Mouse (Mus musculus) embryonic fibroblast, embryonic 13.5 days (primary cell): ENCODE measurements around the gene Ptch1. TPM values are rescaled to one million over a fixed set of nuclear protein-coding genes. Genes with fewer than 3 reads are reported as not detected.

ENCODE experiments used
- H3K27ac ChIP-seq: 2 replicates; pipeline ENCODE4 v1.5.1; 2012; ENCODE audit warnings: low read length, control low read depth, inconsistent platforms; ENCODE audit not compliant: insufficient read depth
- H3K4me1 ChIP-seq: 2 replicates; pipeline ENCODE4 v1.6.1; 2011; ENCODE audit warnings: low read length; ENCODE audit not compliant: control insufficient read depth, insufficient read depth
- H3K4me3 ChIP-seq: 2 replicates; pipeline ENCODE4 v1.5.1; 2011; ENCODE audit warnings: mild to moderate bottlenecking, control low read depth, low read length; ENCODE audit not compliant: insufficient read depth
- CTCF ChIP-seq: IDR thresholded peaks from 2 replicates; pipeline ENCODE4 v1.5.1; 2011; ENCODE audit warnings: mild to moderate bottlenecking, control low read depth, low read length, moderate library complexity, borderline replicate concordance; ENCODE audit not compliant: insufficient read depth
- POLR2A ChIP-seq: IDR thresholded peaks from 2 replicates; pipeline ENCODE4 v1.6.1; 2011; ENCODE audit warnings: low read depth, mild to moderate bottlenecking, control low read depth, low read length, moderate library complexity
- polyA plus RNA-seq: library from polyadenylated mRNA; stranded (reverse); fragments of >200 nt; gene quantifications from 2 replicates; pipeline ENCODE4 v1.2.4, GENCODE M21; 2011; ENCODE audit warnings: low read depth; ENCODE audit not compliant: missing spikeins, insufficient read length

Ptch1 gene
- polyA plus RNA-seq, 1 experiment: 10.8 TPM

DNA sequence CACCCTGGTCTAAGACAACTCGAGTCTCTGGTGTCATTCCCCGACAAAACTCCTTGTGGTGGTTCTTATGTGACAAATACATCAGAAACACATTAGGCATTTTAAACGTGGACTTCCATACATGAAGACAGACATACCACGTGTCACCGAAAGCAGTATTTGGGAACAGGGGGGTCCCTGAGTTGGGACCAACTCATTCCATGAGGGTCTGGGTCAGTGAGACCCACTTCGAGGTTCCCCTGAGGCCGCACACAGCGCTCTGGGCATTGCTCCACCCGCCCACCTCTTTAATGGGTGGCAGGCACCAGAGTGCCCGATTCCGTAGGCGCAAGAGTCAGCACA is 1.3 kb downstream of the Ptch1 start:
- Histone ChIP-seq H3K4me3 (peak overlapping the region; percentile 39), H3K4me1 (no peaks in the 10 kb centered on the region), H3K27ac (no peak overlapping the region)
- TF ChIP-seq CTCF: no peak
- TF ChIP-seq POLR2A: no peak

DNA sequence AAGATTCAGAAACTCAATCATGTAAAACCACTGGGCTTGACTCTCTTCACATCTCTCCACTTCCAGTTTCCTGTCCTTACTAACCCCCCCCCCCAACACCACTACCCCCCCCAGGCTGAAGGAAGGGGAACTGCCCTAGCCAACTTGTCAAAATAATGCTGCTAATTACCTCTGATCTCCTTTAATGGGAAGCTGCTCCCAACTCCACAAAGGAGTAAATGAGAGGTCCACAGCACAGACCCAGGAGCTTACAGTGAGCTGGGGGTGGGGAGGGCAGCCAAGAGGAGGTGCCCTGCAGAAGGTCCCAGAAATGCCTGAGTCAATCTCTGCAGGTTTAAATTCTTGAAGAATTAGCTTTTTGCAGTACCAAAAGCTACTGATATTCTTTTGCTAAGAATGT is 2.9 kb downstream of the Ptch1 start:
- TF ChIP-seq CTCF (no peak), POLR2A (no peak)
- H3K27ac ChIP-seq: no peak overlapping the region
- no peak overlapping the region for H3K4me3 ChIP-seq
- H3K4me1 ChIP-seq: no peaks in the 10 kb centered on the region

DNA sequence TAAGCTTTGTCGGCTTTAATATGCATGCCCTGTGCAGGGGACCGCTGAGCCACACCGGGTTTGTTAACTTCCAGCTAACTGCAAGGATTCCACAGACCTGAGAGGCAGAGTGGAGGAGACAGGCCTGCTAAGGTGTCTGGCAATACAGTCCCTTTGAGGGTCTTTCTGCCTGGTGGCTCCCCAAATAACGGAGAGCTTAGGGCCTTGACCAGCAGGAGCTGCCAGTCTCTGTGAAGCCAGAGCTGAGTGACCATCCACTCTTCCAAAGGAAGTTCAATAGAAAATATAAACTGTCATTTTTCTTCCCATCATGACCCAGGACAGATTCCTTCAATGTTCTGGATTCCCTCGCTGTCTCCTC is 4.0 kb downstream of the Ptch1 start:
- Histone ChIP-seq H3K4me3 (no peak overlapping the region), H3K4me1 (no peaks in the 10 kb centered on the region), H3K27ac (no peak overlapping the region)
- TF ChIP-seq CTCF: no peak
- no peak for TF ChIP-seq POLR2A

DNA sequence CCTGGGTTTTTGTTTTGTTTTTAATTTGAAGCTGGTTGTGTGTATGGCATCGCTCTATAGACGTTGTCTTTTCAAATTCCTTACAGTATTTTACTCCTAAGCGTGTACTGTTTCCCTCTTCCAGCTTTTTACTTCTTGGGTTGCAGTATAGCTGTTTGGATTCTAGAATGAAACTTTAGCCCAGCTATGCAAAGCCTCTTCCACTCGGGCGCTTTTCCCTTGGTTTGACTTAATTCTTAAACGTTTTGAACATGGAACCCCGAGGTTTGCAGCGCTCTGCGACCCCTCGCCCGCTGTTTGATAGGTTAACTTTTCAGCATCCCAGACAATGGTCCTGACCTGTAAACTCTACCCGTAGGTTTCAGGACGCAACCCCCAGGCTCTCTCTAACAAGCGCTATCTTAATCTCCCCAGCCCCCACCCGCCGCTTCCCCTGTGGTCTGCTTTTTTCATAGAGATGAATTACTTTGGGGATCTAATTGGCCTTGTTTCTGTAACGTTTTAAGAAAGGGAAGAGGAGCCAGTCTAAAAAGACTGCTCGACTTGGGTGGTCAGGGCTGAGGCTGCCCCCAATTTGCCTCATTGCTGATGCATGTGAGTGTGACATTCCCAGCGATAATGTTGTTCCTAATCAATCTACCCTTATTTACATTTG is 4.5 kb downstream of the Ptch1 start:
- Histone ChIP-seq H3K4me1 (no peaks in the 10 kb centered on the region), H3K4me3 (no peak overlapping the region), H3K27ac (no peak overlapping the region)
- TF ChIP-seq POLR2A (no peak), CTCF (no peak)

DNA sequence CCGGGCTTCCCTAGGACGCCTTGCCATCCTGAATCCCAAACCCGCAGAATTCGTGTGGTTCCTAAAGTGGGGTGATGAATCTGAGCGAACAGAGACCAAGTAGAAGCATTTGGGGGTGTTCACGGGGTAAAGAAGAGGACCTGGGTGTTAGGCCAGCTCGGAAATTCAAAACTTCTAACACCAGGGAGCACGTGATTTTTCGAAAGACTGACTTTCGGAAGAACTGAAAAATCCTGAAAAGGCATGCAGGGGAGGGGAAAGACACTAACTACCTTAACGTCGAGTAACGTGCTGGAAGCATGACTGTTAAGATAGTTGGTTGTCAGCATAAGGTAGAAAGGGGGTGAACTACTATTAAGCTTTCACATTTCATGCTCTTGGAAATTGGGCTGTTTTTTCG is 5.1 kb downstream of the Ptch1 start:
- no peaks in the 10 kb centered on the region for H3K4me1 ChIP-seq
- no peak overlapping the region for H3K27ac ChIP-seq
- H3K4me3 ChIP-seq: peak overlapping the region; percentile 46
- TF ChIP-seq POLR2A: no peak
- no peak for TF ChIP-seq CTCF

DNA sequence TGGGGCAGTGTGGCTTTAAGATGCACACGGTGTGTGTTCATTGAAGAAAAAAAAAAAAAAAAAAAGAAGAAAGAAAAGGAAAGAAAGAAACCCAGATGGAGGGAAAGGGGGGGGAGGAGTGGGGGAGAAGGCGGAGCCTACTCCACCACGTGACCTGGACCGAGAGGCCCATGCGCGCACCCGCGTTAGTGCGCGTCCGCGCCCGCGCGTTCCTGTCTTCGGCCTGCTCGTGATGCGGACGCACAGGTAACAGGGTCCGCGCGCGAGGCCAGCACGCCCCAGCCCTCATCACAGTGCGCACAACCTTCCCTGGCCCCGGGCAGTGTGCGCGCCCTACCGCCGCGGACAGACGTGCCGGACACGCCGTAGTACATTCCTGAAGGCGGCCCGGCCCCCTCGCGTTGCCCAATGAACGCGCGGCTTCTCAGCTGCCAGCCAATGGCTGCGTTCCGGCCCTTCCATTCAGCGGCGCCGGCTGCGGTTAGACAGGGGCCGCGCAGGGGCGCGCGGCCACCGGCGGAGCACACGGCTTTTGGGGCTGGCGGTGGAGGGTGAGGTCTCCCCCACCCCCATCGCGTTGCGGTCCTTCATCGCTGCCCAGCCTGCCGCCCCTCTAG is 5.6 kb downstream of the Ptch1 start:
- peak overlapping the region; percentile 63 for H3K27ac ChIP-seq
- no peak for TF ChIP-seq CTCF
- peak; percentile 46 for TF ChIP-seq POLR2A
- H3K4me3 ChIP-seq: peak overlapping the region; percentile 46
- no peaks in the 10 kb centered on the region for H3K4me1 ChIP-seq

DNA sequence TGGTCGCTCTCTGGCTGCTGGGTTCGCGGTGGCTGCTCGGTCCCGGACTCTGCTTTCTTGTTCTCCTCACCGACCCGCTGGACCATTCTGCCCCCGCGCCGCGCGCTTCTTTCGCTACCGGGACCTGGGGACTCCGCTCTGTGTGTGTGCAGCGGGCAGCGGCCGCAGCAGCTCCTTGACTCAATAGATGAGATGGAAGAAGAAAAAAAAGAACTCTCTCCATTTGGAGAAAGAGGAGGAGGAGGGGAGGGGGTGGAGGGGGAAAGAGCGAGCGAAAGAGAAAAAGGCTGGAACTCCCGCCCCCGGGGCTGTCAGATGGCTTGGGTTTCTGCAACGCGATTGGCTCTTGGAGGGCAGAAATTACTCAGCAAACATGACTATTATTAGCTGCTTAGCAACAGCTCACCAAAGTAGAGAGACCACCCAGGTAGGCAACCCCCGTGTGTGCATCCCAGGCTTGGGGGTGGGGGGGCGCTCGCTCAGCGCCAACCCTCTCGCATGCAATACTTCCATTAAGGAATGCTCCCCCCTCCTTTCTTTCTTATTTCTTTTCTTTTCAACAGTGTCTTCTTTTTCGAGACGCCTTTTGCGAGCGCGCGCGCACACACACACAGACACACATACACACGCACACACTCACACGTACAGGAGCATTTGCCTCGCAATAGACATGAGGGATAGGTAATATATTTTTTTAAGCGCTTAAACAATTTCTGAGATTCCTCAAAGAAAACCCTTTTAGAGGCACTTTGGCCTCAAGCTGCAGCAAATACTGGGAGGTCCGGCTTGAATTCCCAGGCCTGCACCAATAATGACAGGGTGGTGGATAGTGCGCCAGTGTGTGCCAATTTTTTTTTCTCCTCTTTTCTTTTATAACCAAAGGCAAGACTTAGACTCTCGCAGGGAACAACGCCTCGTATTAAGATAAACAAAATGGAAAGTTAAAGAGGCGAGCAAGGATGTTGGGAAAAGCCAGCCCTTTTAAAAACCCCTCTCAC is 7.1 kb downstream of the Ptch1 start:
- Histone ChIP-seq H3K4me1 (no peaks in the 10 kb centered on the region), H3K4me3 (peak overlapping the region; percentile 71), H3K27ac (peak overlapping the region; percentile 87)
- TF ChIP-seq CTCF (no peak), POLR2A (peak; percentile 67)

DNA sequence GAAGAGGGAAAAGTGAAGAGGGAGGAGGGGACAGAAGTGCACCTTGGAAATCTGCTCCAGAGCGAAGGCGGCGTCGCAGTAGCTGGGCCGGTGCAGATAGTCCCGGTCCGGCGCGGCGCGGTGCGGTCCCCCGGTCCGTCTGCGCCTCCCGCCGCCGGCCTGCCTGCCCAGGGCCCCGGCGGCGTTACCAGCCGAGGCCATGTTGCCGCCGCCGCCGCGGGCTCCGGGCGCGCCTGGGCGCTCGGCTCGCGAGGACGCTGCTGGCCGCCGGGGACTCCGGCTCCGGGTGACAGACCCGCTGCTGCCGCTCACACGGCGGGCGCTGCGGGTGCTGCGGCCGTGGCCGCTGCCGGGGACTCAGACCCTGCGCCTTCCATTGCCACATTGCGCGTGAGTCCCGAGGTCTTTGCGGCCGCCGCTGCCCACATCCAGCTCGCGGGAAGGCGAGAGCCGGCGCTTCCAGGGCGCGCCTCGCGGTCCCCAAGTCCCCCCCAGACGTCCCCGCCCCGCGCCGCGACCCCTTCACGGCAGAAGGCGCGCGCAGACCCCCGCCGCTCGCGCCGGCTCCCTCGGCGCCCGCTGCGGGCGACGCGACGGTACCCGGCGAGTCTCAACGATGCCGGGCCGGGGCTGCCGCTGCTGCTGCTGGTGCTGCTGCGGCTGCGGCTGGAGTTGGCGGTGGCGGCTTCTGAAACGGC is 7.9 kb downstream of the Ptch1 start:
- TF ChIP-seq POLR2A (no peak), CTCF (no peak)

DNA sequence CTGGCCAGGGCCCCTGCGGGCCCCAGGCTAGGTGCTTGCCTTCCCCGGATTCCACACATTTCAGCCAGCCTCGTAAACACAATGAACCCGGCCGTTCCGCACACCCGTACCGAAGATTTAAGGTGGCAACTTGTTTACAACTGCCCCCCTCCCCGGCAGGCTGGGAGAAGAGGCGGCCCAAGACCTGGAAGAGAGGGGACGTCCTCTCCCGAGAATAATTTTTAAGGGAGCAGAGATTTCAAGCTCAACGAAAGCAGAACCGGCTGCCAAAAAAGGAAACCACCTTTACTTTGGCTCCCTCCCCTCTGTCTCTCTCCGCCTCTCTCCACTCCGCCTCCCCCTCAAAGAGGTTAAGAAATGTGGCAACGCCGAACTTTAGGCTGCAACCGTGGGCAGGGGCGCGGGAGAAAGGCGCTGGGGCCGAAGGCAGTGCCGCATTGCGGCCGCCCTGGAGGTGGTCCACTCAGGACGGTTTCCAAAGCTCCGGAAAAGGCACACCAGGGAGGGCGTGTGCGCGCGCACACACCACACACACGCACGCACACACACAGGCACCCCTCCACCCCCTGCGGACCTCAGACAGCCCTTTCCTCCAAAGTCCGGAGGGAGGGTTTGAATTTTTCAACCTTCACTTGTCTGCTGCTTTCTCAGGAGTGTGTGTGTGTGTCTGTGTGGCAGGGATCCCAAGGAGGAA is 8.6 kb downstream of the Ptch1 start:
- Histone ChIP-seq H3K4me3 (peak overlapping the region; percentile 71), H3K4me1 (no peaks in the 10 kb centered on the region), H3K27ac (peak overlapping the region; percentile 87)
- TF ChIP-seq CTCF (no peak), POLR2A (peak; percentile 81)

More for the DNA sequence above, 7.9 kb downstream of the Ptch1 start:
- H3K27ac ChIP-seq: peak overlapping the region; percentile 87
- peak overlapping the region; percentile 71 for H3K4me3 ChIP-seq
- no peaks in the 10 kb centered on the region for H3K4me1 ChIP-seq
